Mouse (Mus musculus) brain, embryonic 18.5 days (tissue): ENCODE results near the gene Ppp1ca.

Experiments used
- DNase-seq: peaks from one replicate; pipeline ENCODE4 v3.0.0-alpha.2; 2012; ENCODE audit warnings: low read depth, low spot score

Gene Ppp1ca

DNA sequence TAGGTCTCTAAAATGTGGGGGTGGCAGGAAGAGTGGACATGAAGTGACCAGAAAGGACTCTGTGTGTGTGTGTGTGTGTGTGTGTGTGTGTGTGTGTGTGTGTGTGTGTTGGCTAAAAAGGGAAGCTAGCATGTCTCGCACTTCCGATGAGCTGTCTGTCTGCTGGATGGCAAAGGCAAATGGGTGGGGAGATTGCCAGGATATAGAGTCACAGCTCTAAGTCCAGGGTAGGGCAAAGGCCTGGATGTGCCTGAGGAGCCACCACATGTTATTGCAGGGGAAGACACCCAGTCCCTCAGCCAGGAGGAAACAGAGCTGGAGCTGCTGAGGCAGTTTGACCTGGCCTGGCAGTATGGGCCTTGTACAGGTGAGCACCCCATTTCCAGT is 40.3 kb downstream of the Ppp1ca start:
- peak; percentile 1 for DNase-seq

DNA sequence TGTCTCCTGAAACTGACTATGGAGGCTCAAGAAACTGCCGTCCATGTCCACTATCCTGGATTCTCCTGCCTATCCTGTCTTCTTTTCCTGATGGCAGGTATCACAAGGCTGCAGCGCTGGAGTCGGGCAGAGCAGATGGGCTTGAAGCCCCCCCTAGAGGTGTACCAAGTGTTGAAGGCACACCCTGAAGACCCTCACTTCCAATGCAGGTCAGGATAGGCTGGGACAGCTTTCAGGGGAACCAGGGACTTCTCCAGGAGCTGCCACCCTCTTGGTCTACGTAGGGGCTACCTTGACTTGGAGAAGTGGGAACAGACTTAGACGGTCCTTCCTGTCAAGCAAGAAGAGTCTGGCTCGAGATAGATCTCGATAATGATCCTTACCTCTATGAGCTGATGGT is 40.8 kb downstream of the Ppp1ca start:
- no peak for DNase-seq

DNA sequence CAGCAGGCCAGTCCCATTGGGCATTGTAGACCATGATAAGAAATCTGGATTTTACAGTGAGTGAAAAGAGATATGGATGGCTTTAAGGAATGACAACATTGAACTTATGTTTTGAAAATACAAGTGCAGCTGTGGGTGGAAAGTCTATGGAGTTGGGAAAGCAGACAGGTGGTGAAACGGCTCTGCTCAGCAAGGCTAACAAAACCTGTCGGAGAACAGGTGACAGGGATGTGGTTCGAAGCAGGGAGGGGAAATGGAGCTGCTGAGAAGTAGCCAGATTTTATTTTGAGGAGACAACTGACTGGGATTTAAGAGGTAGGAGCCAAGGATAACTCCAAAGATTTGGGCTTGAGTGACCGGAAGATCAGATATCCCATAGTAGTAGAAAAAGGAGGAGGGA is 42.7 kb downstream of the Ppp1ca start:
- no peak for DNase-seq

DNA sequence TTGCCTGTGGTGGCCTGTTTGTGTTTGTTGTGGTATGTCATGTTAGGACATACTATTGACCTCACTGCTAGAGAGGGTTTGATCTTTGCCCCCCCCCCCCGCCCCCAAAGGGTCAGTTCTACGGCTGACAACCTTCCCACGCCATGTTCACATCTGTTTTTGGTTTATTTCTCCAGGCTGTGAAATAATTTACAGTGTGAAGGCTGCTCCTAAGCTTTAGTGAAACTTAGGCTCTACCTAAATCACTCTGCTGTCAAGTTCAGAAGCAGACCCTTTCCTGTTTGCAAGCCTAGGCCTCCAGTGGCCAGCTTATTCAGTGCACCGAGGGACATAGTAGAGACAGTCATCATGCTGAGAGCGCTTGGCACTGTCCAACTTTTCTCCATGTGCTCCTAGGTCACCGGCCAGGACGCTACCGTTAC is 48.4 kb downstream of the Ppp1ca start:
- no peak for DNase-seq

DNA sequence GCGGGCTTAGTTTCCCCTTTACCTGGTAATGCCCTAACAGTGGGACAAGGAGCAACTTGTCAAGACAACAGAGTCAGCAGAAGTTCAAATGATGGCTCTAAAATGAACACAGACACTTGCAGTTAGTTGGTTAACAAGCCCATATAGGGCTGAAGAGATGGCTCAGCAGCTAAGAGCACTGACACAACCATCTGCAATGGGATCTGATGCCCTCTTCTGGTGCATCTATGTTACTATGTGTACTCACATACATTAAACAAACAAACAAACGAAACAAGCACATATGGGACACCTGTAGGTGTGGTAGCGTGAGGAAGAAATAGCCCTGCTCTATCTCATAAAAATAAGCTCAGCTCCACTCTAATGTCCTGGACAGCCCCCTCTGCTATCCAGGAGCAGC is 50.6 kb downstream of the Ppp1ca start:
- no peak for DNase-seq

DNA sequence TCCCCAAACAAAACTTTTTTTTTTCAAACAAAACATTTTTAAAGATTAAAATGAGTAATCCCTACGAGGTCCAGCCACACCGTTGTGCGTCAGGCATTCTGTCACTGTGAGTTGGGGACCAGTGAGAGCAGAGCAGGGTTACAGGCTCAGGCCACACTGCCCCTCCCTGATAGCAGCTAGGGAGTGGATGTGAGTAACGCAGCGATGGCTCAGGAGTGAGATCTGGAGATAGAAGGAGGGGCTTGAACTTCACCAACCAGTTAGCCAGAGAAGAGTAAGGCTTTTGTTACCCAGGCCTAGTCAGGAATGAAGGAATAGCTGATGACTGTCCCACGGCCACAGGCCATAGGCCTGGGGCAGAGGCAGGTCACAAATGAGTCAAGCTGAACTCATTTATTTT is 52.9 kb downstream of the Ppp1ca start:
- DNase-seq, result no peak
